Mouse (Mus musculus): ENCODE results near the gene Prr5l.
A peak's percentile ranks its signal among the peaks of the same experiment; 100 is the strongest.

Gene Prr5l

DNA sequence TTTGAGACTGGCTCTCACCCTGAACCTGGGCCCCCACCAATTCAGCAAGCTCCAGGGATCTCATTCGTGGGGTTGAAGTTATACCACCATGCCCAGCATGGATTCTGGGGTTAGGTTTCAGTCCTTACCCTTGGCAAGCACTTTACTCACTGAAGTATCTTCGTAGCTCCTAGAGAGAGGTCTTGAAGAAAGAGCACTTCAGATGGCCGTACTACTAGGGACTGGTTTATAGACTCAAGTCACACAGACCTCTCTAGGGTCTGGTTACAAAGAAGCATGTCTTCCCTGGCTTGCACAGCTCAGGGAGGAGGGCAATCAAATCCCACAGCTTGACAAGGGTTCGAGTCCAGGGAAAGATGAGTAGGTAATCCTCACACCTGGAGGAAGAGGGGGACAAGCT lies 161.0 kb downstream of the Prr5l start:
- DNase-seq = no peak

DNA sequence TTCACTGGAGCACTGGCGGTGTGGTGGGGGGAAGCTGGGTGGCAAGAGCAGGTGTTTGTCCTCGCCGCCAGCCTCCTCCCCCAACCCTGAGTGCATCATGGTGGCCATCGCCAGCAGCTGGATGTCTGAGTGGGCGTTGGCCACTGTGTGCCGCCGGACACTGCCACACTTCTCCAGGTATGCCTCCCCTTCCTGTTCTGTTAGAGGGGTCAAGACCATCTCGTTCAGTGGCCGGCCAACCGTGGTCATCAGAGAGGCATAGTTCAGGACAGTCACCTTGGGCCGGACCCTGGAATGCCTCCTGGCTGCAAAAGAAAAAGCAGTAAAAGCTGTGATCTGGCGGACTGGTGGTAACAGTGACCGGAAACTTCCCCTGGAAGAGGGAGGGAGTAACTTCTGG lies 165.7 kb downstream of the Prr5l start:
- no peak for DNase-seq

GRCm38 (mm10) chr2:101715650-101716323 lies 167.0 kb downstream of the Prr5l start:
- peak; percentile 10 to 14 for DNase-seq

GRCm38 (mm10) chr2:101711608-101712007 lies 171.2 kb downstream of the Prr5l start:
- no peak for DNase-seq

- DNase-seq = no peak
Observed at GRCm38 (mm10) chr2:101705941-101706485, 176.8 kb downstream of the Prr5l start.

DNA sequence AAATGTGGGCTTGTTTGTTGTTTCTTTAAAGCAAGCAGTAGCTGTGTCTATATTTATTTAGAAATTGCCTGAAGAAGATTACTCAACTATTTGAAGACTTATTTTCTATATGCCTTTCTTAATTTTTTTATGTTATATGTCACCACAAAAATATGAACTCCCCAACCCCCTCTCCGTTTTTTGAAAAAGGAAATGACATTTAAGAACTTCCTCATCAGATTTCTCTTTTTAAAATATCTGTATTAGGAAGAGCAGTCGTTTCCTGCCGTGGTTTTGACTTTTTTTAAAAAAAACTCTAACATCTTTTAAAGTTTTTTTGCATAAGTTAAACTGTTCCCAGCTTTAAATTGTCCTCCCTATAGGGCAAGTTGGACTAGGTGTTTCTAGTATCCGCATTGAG lies 183.5 kb downstream of the Prr5l start:
- no peak for DNase-seq

GRCm38 (mm10) chr2:101695584-101695983 lies 187.2 kb downstream of the Prr5l start:
- no peak for DNase-seq

DNA sequence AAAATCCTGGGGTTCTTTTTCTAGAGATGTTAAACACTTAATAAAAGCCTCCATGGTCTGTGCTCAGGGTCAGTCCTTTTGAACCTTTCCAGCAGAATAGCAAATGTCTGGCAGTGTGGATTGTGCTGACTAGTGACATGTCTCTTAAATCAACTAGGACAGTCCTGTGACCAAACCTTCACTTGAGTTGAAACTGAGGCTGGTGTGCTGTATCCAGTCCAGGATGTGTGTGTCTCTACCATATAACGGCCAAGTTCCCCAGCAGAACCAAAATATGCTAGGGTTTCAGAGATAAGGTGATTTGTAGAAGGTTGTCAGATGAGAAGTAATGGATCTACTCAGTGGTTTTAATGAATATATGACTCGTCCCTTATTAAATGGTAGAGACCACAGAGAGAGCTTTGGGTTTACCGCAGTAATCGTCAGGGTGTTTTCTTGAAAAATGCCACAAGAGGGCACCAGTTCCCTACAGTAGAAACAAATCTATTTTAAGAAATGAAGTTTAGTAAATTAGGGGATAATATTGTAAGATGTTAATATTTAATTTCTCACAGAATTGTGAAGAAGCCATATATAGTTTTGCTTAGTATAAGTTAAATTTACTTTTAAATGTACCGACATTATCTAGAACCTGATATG lies 189.1 kb downstream of the Prr5l start:
- DNase-seq = no peak

DNA sequence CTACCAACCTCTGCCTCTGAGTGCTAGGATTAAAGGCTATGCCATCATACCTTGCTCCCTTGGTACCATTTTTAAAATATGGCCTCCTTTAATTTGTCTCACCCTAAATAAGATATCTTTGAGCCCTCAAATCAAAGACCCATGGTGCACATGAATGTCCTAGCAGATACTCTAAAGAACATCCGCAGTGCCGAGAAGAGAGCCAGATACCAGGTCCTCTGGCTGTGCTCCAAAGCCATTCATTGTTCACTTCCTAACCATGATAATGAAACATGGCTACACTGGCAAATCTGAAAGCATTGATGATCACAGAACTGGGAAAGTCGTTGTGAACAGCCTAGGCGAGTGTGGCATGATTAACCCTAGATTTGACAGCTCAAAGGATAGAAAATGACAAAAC lies 189.8 kb downstream of the Prr5l start:
- no peak for DNase-seq

- no peak for DNase-seq
Observed at GRCm38 (mm10) chr2:101690252-101690827, 192.5 kb downstream of the Prr5l start.

DNA sequence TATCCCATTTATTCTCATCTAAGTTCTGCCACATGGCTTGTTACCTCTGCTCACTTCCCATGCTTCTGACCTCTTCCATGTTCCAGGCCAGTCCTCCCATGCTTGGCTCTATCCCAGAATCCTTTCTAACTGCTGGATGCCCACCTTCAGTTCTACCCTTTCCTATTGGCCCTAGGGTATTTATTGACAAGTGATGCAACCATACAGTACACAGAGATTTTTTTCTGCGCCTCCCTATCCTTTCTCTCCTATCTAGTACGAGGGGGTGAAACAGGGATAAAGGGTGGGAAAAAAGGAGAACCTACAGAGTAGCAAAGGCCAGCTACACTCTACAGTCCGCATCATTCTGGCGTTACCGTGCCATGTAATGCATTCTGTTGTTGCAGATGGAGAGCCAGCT lies 194.8 kb downstream of the Prr5l start:
- no peak for DNase-seq

DNA sequence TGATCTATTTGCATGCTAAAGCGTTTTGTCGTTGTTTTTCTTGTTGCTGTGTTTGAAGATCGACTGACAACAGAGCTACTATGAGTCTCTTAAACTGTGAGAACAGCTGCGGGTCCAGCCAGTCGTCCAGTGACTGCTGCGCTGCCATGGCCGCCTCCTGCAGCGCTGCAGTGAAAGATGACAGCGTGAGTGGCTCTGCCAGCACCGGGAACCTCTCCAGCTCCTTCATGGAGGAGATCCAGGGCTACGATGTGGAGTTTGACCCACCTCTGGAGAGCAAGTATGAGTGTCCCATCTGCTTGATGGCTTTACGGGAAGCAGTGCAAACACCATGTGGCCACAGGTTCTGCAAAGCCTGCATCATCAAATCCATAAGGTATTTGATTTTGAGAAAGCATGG lies 198.4 kb downstream of the Prr5l start:
- DNase-seq = no peak

DNA sequence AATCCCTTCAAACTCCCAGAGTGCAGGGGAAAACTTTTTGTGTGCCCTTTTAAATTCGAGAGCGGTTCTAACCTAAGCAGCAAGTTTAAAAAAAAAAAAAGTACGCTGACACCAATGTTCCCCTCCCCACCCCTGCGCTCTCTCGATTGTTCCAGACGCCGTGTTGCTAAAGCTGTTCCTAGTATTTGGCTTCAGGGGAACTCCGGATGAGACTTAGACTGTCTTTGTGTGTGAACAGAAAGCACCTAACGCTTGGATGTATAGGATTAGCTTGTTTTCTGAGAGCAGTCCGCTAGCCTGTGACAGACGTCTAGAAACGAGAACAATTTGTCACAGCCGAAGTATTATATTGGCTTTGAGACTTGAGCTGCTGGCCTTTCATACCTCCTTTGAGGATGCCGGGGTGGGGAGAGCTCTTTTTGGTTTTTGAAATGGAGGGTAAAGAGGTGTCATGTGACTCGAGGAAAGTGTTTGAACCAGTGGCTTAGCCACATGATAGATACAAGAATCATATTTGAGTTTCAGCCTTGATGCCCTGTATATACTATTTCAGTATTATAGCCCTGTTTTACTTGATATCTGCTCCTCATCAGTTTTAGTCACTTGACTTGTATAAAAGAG lies 203.6 kb downstream of the Prr5l start:
- DNase-seq = no peak

DNA sequence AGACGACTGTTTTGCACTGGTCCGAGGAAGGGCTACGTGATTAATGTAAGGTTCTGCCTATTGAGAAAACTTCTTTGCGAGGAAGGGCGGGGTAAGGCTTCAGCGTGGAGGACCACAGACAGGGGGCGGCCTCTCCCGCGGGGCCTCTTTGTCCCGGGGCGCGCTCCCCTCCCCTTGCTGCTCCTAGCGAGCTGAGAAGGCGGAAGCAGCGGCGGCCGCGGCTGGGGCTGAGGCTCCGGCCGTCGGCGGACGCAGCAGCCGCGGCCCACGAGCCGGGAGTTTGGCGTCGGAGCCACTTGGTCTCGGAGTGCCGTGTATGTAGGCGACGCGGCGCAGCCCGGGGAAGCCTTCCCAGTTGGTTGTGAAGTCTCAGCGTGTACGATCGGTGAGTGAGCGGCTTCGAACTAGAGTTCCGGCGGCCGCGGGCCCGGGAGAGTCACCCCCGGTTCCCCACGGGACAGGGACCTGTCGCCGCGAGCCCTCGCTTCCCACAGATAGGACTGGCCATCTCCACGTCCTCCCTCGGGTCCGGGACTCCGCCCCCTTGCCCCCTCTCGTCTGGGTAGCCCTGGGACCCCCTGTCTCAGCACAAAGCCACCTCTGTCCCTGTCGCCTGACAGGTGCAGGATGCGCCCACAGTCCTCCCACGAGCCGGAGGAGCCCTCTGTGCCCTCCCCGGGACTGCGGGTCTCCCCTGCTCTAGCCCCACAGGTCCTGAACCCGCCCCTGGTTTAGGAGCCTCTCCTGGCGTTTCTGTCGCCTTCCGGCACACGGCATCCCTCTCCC lies 204.4 kb downstream of the Prr5l start, which contains the start of gene Traf6:
Gene Traf6 (plus strand): TSS at position 194 of the 786 bp plus-strand sequence.
- DNase-seq = peak; percentile 76 to 77

- no peak for DNase-seq
Observed at GRCm38 (mm10) chr2:101673547-101673946, 209.3 kb downstream of the Prr5l start.

DNA sequence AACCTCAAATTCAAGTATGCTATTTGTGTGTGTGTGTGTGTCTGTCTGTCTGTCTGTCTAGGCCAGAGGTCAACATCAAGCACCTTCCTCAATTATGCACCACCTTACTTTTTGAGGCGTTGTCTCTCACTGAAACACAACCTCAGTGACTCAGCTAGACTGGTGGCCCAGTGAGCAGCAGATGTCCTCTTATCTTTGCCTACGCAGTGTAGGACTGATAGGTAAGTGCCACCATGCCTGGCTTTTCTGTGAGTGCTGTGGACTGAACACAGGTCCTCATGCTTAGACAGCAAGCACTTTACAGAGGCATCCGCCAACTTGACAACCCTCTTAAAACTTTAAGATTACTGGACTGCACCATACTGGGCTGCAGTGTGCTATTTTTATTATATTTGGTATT lies 214.1 kb downstream of the Prr5l start:
- DNase-seq = no peak

- no peak for DNase-seq
Observed at GRCm38 (mm10) chr2:101665703-101666092, 217.1 kb downstream of the Prr5l start.

- DNase-seq = peak; percentile 54 to 55
Observed at GRCm38 (mm10) chr2:101665058-101665702, 217.6 kb downstream of the Prr5l start.
